Mouse (Mus musculus): ENCODE measurements at regions not wholly inside any gene's neighbourhood (a gene's known extent, or its start where the extent isn't known, plus 50 kb on each side); places are given as distances from the start of the nearest gene placed in this dataset.
A peak's percentile ranks its signal among the peaks of the same experiment; 100 is the strongest.

DNA sequence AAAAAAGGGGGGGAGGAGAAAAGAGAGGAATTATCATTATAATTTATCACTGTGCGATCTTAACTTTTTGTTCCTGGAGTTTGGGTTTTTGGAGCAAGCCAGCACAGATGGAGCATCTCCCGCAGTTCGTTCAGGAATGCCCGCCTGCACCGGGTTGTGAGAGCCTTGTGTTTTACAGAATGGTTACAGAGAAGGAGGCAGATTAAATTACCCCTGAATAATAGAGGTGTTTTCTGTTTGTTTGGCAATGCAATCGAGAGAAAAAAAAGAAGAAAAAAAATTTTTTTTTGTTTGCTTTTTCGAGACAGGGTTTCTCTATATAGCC lies 135.8 kb upstream of the Pkdcc start:
- WGBS, result 81% methylated on average over 7 of the region's 7 CpGs
- no peak for DNase-seq (ENCODE audit: low read depth, low spot score)

DNA sequence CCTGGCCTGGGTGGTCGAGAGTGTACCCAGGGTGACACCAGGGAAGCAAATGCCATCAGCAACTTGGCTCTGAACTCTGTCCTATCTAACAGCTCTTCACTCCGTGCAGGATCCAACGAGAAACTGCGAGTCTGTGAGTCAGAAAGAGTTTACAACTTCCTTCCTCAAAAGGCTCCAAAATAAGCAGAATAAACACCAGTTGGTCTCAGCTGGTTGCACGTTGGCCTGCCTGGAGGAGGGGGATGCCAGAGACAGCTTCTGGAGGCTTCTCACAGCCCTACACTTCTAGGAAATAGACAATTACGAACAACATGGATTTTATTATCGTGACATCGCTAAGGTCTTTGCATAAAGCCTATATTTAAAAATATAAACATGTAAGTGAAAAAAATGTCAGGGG lies 133.4 kb upstream of the Pkdcc start:
- 21% methylated on average over 8 of the region's 8 CpGs for WGBS
- DNase-seq (ENCODE audit: low read depth, low spot score), result no peak

GRCm38 (mm10) chr17:83083521-83083920 lies 131.6 kb upstream of the Pkdcc start:
- DNase-seq (ENCODE audit: low read depth, low spot score), result no peak
- WGBS, result 65% methylated on average over 3 of the region's 3 CpGs

GRCm38 (mm10) chr17:83085792-83086475 lies 129.2 kb upstream of the Pkdcc start:
- peak; percentile 18 for DNase-seq (ENCODE audit: low read depth, low spot score)
- WGBS, result 46% methylated on average over 10 of the region's 10 CpGs

DNA sequence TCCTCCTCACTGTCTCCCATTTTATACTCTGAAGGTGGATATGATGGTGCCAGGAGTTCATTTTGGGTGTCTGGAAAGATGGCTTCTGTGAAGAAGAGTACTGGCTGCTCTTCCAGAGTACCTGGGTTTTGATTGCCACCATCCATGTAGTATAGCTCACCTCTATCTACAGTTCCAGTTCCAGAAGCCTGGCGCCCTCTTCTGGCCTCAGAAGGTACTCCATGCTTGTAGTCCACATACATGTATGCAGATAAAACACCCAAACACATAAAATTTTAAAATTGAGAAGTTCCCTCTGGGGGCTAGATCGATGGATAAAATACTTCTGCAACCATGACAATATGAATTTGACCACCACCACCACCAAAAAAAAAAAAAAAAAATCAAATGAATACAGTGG lies 128.4 kb upstream of the Pkdcc start:
- no peak for DNase-seq (ENCODE audit: low read depth, low spot score)
- 88% methylated on average over 2 of the region's 2 CpGs for WGBS

- no peak for DNase-seq (ENCODE audit: low read depth, low spot score)
- 66% methylated on average over 2 of the region's 2 CpGs for WGBS
Observed at GRCm38 (mm10) chr17:83088471-83088870, 126.6 kb upstream of the Pkdcc start.

- DNase-seq (ENCODE audit: low read depth, low spot score), result no peak
- WGBS, result 62% methylated on average over 10 of the region's 10 CpGs
Observed at GRCm38 (mm10) chr17:83089856-83090692, 125.0 kb upstream of the Pkdcc start.

- WGBS, result 68% methylated on average over 5 of the region's 5 CpGs
- DNase-seq (ENCODE audit: low read depth, low spot score), result no peak
Observed at GRCm38 (mm10) chr17:83093862-83094261, 121.2 kb upstream of the Pkdcc start.

GRCm38 (mm10) chr17:83096451-83096850 lies 118.6 kb upstream of the Pkdcc start:
- no peak for DNase-seq (ENCODE audit: low read depth, low spot score)
- WGBS, result 58% methylated on average over 8 of the region's 8 CpGs

DNA sequence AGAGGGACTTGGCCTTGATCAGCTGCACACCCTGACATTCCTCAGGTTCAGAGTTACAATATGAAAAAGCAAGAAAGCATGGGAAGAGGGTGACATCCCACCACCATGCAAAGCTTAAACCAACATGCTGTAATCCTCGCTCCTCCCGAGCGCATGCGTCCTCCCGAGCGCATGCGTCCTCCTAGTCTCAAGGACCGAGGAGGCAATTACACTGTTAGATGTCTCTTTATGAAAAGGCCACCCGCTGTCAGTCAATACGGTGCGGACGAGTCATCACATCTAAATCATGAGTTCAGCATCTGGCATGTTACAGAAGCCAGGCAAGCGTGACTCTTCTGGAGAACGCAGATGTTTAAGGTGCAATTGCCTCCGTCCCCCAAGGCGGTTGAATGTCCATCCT lies 117.1 kb upstream of the Pkdcc start:
- 89% methylated on average over 16 of the region's 16 CpGs for WGBS

DNA sequence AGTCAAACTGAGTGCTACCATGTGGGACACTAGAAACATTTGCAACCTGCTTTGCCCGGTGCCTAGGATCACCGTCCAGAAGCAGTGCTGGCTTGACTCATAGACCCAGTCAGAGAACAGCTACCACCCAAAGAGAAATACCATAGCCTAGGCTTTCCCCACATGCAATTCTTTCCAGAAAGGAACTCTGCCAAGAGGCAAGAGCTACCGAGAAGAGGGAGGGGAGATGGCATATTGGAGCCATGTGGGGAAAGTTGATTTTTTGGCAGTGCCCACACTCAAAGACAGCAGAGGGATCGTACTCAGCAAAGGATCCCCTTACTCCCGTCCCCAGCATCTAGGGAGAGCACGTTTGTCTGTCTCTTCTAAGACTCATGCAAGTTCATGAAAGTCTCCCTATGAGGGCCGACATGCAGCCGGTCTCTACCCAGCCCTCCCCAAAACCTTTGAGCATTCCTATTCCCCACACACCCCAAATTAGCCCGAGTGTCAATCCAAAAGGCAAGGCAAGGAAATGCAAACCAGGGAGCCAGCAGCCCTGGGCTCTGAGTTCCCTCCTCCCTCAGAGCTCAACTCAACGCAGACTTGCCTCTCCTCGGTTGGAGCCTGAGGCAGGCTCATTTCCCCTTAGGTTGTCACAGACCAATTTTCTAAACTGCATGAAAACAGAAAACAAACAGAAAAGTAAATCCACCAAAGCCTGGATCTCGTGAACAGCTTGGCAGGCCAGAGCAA lies 116.2 kb upstream of the Pkdcc start:
- WGBS, result 76% methylated on average over 12 of the region's 12 CpGs
- no peak for DNase-seq (ENCODE audit: low read depth, low spot score)

More for the DNA sequence above, 117.1 kb upstream of the Pkdcc start:
- no peak for DNase-seq (ENCODE audit: low read depth, low spot score)

DNA sequence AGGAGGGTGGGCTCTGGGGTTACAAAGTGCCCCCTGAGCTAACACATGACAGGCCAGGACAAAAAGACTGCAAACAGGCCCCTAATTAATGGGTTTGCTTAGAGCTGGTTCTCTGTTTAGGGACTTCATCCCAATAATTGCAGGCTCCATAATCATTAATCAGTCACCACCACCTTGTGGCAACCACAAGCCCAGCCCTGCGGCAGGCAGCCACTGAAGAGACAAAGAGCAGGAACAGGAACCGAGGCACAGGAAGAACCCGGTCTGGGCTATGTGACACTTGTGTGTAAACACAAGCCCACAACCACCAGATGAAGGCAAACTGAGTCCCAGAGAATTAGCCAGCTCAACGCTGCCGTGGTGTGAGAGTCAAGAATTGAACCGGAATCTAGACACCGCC lies 114.1 kb upstream of the Pkdcc start:
- WGBS, result 61% methylated on average over 7 of the region's 7 CpGs
- no peak for DNase-seq (ENCODE audit: low read depth, low spot score)

DNA sequence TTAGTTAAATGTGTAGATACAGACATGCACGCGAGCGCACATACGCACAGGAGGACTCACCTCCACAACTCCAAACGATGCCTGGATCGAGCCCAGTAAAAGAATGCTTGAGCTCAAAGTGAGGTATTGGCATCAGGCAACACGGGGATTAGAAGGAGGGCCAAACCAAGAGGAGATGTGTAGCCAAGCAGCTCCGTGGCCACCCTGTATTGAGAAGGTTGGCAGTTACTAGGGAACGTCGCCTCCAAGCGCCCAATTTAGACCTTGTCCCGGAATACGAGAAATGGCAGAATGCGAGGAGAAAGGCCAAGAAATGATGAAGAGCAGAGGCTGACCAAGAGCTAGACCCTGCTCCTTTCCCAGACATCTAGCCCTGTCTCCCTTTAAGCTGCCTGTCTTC lies 113.3 kb upstream of the Pkdcc start:
- DNase-seq (ENCODE audit: low read depth, low spot score), result no peak

DNA sequence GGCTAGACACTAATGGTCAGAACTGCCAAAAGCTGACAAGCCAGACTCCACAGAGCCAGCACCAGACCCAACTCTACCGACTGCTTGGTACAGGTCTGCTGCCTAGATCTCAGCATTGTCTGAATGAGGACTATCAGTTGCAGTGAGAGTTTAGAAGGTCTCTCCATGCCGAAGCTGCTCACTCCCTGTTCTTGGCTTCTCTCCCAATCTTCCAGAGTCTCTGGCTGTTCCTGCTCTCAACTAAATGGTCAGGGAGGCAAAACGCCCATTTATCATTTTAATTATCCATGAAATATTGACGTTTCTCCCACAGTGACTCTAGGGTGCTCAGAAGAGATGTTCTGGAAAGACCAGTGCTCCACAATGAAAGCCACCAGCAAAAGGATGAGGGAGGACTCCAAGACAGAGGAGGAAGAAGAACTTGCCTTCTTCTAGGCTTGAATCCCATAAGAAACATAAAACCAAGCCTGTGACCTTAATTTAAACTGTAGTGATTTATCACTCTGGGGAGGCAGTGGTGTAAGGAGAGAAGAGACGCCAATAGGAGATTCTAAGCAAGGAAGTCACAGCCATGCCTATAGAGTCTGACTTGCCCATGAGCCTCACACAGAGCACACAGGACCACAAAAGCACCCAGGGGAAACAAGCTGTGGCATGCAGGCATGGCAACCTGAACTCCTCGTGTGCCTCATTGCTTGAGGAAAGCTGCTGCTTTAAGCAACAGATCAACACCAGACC lies 112.2 kb upstream of the Pkdcc start:
- DNase-seq (ENCODE audit: low read depth, low spot score), result no peak
- WGBS, result 55% methylated on average over 6 of the region's 6 CpGs

More for the DNA sequence above, 113.3 kb upstream of the Pkdcc start:
- 92% methylated on average over 14 of the region's 14 CpGs for WGBS

GRCm38 (mm10) chr17:83108151-83108550 lies 106.9 kb upstream of the Pkdcc start:
- 54% methylated on average over 10 of the region's 10 CpGs for WGBS
- no peak for DNase-seq (ENCODE audit: low read depth, low spot score)

- WGBS, result 53% methylated on average over 10 of the region's 10 CpGs
- DNase-seq (ENCODE audit: low read depth, low spot score), result no peak
Observed at GRCm38 (mm10) chr17:83109792-83110440, 105.2 kb upstream of the Pkdcc start.

- 62% methylated on average over 8 of the region's 8 CpGs for WGBS
- DNase-seq (ENCODE audit: low read depth, low spot score), result no peak
Observed at GRCm38 (mm10) chr17:83110556-83110955, 104.5 kb upstream of the Pkdcc start.

DNA sequence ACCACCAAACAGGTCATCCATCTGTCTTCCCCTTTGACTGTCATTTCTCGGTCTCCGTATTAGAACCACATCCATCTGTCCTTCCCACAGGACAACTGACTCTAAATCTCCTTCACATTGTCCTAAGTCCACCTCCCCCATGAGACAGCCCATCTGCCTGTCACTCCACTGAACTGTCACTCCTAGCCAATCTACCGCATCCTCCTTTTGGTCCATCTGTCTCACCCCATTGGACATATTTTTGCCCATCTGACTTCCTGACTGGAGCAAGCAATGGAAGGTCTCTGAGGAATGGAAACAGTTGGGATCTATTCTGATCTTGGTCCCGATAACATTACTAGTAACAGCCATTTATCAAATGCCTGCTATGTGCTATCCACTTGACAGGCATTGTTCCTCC lies 99.9 kb upstream of the Pkdcc start:
- 86% methylated on average over 4 of the region's 4 CpGs for WGBS
- DNase-seq (ENCODE audit: low read depth, low spot score), result no peak

GRCm38 (mm10) chr17:83115832-83116480 lies 99.1 kb upstream of the Pkdcc start:
- WGBS, result 73% methylated on average over 6 of the region's 6 CpGs
- no peak for DNase-seq (ENCODE audit: low read depth, low spot score)
